Mouse (Mus musculus): ENCODE measurements around the gene Ppt2.

- TF ChIP-seq CTCF (IDR thresholded peaks at IDR 0.05; ENCODE audit: control insufficient read depth, insufficient read depth, insufficient replicate concordance, low read depth, low read length) (no peak), POLR2A (IDR thresholded peaks at IDR 0.05; ENCODE audit: control insufficient read depth, low read depth, low read length) (no peak)
Observed at GRCm38 (mm10) chr17:34582528-34582927, 45.8 kb downstream of the Ppt2 start.

Measured in testis, adult 2 months (tissue).